ENCODE assay signal across 8 mouse cellular contexts in the genomic region with DNA sequence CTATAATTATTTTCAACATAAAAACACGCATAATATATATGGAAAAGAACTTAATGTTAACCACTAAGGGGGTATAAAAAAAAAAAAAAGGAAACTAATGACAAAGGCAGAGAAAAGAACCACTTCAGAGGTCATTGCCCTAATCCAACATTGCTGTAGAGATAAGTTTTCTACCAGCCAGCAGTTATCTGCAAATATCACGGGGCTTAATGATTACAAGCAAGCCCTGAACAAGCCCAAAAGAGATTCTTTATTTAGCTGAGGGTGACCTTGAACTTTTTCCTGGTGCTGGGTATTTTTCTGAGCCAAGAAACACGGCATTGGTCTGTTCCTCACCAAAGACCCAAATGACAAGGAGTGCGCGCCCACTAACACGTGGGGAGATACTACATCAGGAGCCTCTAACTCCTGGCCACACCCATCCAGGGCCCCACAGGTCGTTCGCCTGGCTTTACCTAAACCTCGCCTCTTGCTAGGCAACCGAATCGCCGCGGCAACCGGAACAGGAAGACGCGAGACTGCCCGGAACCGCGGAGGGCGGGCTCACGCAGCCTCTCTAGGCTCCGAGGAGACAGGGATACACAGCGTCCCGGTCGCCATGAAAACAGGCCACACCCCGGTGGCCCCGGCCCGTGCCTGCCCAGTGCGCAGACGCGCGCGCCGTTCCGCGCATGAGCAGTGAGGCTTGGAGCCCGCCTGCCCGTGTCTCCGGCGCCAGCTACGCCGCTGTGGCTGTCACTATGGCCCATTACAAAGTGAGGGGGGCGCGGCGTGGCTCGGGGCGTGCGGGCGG. TPM values are rescaled to one million over a fixed set of nuclear protein-coding genes. Genes with fewer than 3 reads are reported as not detected.
DNase-seq lines count a peak whose midpoint lies in the region; ATAC-seq lines count a peak whose summit lies in the region.

A gene (plus strand): TSS at position 500 of the 793 bp plus-strand sequence.

- peaks cover 2% of the 10 kb centered on the region; the same call in 1 of the 2 replicates for H3K4me1 ChIP-seq in brown adipose tissue, adult 24 weeks (ENCODE audit: control insufficient read depth, insufficient read depth, insufficient read length, low read length)
- H3K4me1 ChIP-seq in heart, embryonic 13.5 days = peaks cover 21% of the 10 kb centered on the region
- H3K4me1 ChIP-seq in liver, embryonic 12.5 days = peaks cover 34% of the 10 kb centered on the region
- H3K4me1 ChIP-seq in stomach, embryonic 15.5 days = no peaks in the 10 kb centered on the region

- ATAC-seq in heart, embryonic 13.5 days (ENCODE audit: extremely low read depth, insufficient number of reproducible peaks, low FRiP score, low TSS enrichment) = peak; percentile 100
- peak; percentile 100 for ATAC-seq in liver, embryonic 12.5 days
- ATAC-seq in stomach, embryonic 15.5 days (ENCODE audit: insufficient read depth, low FRiP score, low read depth) = peak; percentile 100

- H3K4me3 ChIP-seq in brown adipose tissue, adult 24 weeks (ENCODE audit: insufficient read depth, low read depth, low read length) = peak within 1 kb of the TSS; percentile 71
- peak within 1 kb of the TSS; percentile 88 for H3K4me3 ChIP-seq in heart, embryonic 13.5 days
- peak within 1 kb of the TSS; percentile 74 for H3K4me3 ChIP-seq in liver, embryonic 12.5 days
- peak within 1 kb of the TSS; percentile 80 for H3K4me3 ChIP-seq in stomach, embryonic 15.5 days (replicated peaks)

- H3K9me3 ChIP-seq in heart, embryonic 13.5 days = no peaks in the 10 kb centered on the region
- H3K9me3 ChIP-seq in liver, embryonic 12.5 days (replicated peaks) = no peaks in the 10 kb centered on the region
- no peaks in the 10 kb centered on the region for H3K9me3 ChIP-seq in stomach, embryonic 15.5 days

- DNase-seq in CD4-positive, CD25-positive, alpha-beta regulatory T cell, adult 2 months (ENCODE audit: low read depth, low spot score) = peak; percentile 99
- peak; percentile 54 for DNase-seq in fat pad, adult 2 months (ENCODE audit: extremely low read depth, low read depth, low spot score)
- DNase-seq in kidney, postnatal 10 days = peak; percentile 99
- DNase-seq in natural killer cell, adult 2 months (ENCODE audit: low spot score in 2 of 2) = peak; percentile 99

- H3K36me3 ChIP-seq in heart, embryonic 13.5 days = peaks cover 10% of the 10 kb centered on the region
- H3K36me3 ChIP-seq in liver, embryonic 12.5 days = peaks cover 17% of the 10 kb centered on the region
- H3K36me3 ChIP-seq in stomach, embryonic 15.5 days = no peaks in the 10 kb centered on the region

- no peaks in the 10 kb centered on the region for H3K27me3 ChIP-seq in heart, embryonic 13.5 days (replicated peaks)
- H3K27me3 ChIP-seq in liver, embryonic 12.5 days (replicated peaks) = no peaks in the 10 kb centered on the region
- H3K27me3 ChIP-seq in stomach, embryonic 15.5 days (replicated peaks) = no peaks in the 10 kb centered on the region

- H3K4me2 ChIP-seq in heart, embryonic 13.5 days = peak within 1 kb of the TSS; percentile 85
- peak within 1 kb of the TSS; percentile 83 for H3K4me2 ChIP-seq in liver, embryonic 12.5 days
- peak within 1 kb of the TSS; percentile 76 for H3K4me2 ChIP-seq in stomach, embryonic 15.5 days

- WGBS in heart, embryonic 13.5 days = 1% methylated on average over 48 of the region's 49 CpGs
- WGBS in liver, embryonic 12.5 days (ENCODE audit: insufficient replicate concordance) = under 1% methylated on average over 44 of the region's 49 CpGs
- WGBS in stomach, embryonic 15.5 days = under 1% methylated on average over 48 of the region's 49 CpGs

- H3K9ac ChIP-seq in heart, embryonic 13.5 days = peak within 1 kb of the TSS; percentile 94
- peak within 1 kb of the TSS; percentile 88 for H3K9ac ChIP-seq in liver, embryonic 12.5 days
- H3K9ac ChIP-seq in stomach, embryonic 15.5 days = peak within 1 kb of the TSS; percentile 71

- H3K27ac ChIP-seq in brown adipose tissue, adult 24 weeks (replicated peaks; ENCODE audit: low read depth, low read length) = peak within 1 kb of the TSS; percentile 79
- peak within 1 kb of the TSS; percentile 88 for H3K27ac ChIP-seq in heart, embryonic 13.5 days (replicated peaks)
- H3K27ac ChIP-seq in liver, embryonic 12.5 days = peak within 1 kb of the TSS; percentile 87
- peak within 1 kb of the TSS; percentile 87 for H3K27ac ChIP-seq in stomach, embryonic 15.5 days

RNA-seq across cellular contexts. Expression of the gene that starts here (rescaled TPM):
- polyA plus RNA-seq in brown adipose tissue, adult 24 weeks (2012; ENCODE audit: insufficient read depth, insufficient read length, missing spikeins) = 70.1 and 80.7 TPM in 2 replicates
- polyA plus RNA-seq in heart, embryonic 13.5 days (2015; fragmentation: Nextera tagmentation; extraction: Ambion mirVana) = 57.6 and 58.5 TPM in 2 replicates
- polyA plus RNA-seq in liver, embryonic 12.5 days (2016; fragmentation: Nextera tagmentation; extraction: Ambion mirVana) = 79.5 and 79.7 TPM in 2 replicates
- 93.2 and 98.2 TPM in 2 replicates for polyA plus RNA-seq in stomach, embryonic 15.5 days (2015; fragmentation: Nextera tagmentation; extraction: Ambion mirVana)

Comparison
In these comparisons a context has a peak if more than half of its experiments do, and no peak if none do; other contexts are left out.
1. Peak in every context shown above with its lines: DNase-seq, ATAC-seq, H3K4me3 ChIP-seq and H3K27ac ChIP-seq.